ENCODE assay signal across 41 mouse cellular contexts in genomic region chr7:19688611-19689010, GRCm38 (mm10). TPM values are rescaled to one million over a fixed set of nuclear protein-coding genes. Genes with fewer than 3 reads are reported as not detected.
"Had no signal": no experiment of that assay in that cellular context is flagged by ENCODE, and none has a peak within 500 bp of the region (broad histone marks: within the 10 kb centered on the region; RNA-seq: fewer than 3 reads in every experiment).

No protein-coding gene starts in this region.

- ATAC-seq: hindbrain, embryonic 16.5 days; inflammation-experienced regulatory T-cells, adult 6 months; intestine, embryonic 15.5 days; intestine, postnatal 0 days had no signal

- H3K4me2 ChIP-seq: heart, embryonic 12.5 days; hindbrain, embryonic 12.5 days; hindbrain, embryonic 14.5 days; intestine, embryonic 15.5 days; limb, embryonic 13.5 days; limb, embryonic 15.5 days had no signal

- H3K4me3 ChIP-seq: gastrocnemius, adult 2 months; heart, embryonic 10.5 days; heart, embryonic 12.5 days; hindbrain, embryonic 10.5 days; hindbrain, embryonic 12.5 days; intestine, embryonic 15.5 days; limb, embryonic 13.5 days; limb, embryonic 15.5 days had no signal

- H3K36me3 ChIP-seq: heart, embryonic 10.5 days; heart, embryonic 12.5 days; hindbrain, embryonic 10.5 days; hindbrain, embryonic 12.5 days; intestine, embryonic 15.5 days; limb, embryonic 13.5 days; limb, embryonic 15.5 days had no signal

- DNase-seq: gastrocnemius, adult 2 months; gastrocnemius, postnatal 10 days; gastrocnemius, postnatal 25 days; heart, adult 18-20 months; heart, postnatal 10 days; heart, postnatal 4 days; kidney, adult 18-20 months; kidney, adult 8-10 months; kidney, postnatal 10 days; kidney, postnatal 25 days; kidney, postnatal 4 days; layer of hippocampus, adult 9-11 months; layer of hippocampus, postnatal 36 days; left cerebral cortex, postnatal 4 days had no signal

- H3K27ac ChIP-seq: gastrocnemius, adult 2 months; heart, embryonic 10.5 days; hindbrain, embryonic 10.5 days; hindbrain, embryonic 12.5 days; hindbrain, embryonic 14.5 days; intestine, embryonic 15.5 days; limb, embryonic 13.5 days; limb, embryonic 15.5 days had no signal

- H3K9me3 ChIP-seq: heart, embryonic 10.5 days; heart, embryonic 12.5 days; hindbrain, embryonic 10.5 days; hindbrain, embryonic 12.5 days; intestine, embryonic 15.5 days; limb, embryonic 13.5 days; limb, embryonic 15.5 days had no signal

- H3K9ac ChIP-seq: heart, embryonic 12.5 days; hindbrain, embryonic 12.5 days; hindbrain, embryonic 14.5 days; intestine, embryonic 15.5 days; limb, embryonic 13.5 days; limb, embryonic 15.5 days had no signal

- H3K27me3 ChIP-seq: heart, embryonic 12.5 days; hindbrain, embryonic 12.5 days; intestine, embryonic 15.5 days; limb, embryonic 13.5 days; limb, embryonic 15.5 days had no signal

RNA-seq across cellular contexts. Expression of gene Apoc4, which starts 7.3 kb away (rescaled TPM):
- total RNA-seq: gastrocnemius, adult 2 months; gastrocnemius, postnatal 25 days; granulocyte monocyte progenitor cell, adult 5-6 weeks; heart, adult 18-20 months; heart, adult 8-10 months; heart, postnatal 10 days; heart, postnatal 25 days; heart, postnatal 4 days; layer of hippocampus, adult 18-20 months; layer of hippocampus, postnatal 14 days; layer of hippocampus, postnatal 36 days; left cerebral cortex, adult 18-20 months; left cerebral cortex, postnatal 10 days; left cerebral cortex, postnatal 25 days; left cerebral cortex, postnatal 4 days had no signal
- polyA plus RNA-seq: frontal cortex, adult 2 months; hindbrain, embryonic 10.5 days; hindbrain, embryonic 12.5 days; hindbrain, embryonic 14.5 days; hindbrain, embryonic 16.5 days; limb, embryonic 11.5 days; limb, embryonic 13.5 days had no signal

RNA-seq across cellular contexts. Expression of gene Gm44805, which starts 7.4 kb away (rescaled TPM):
- total RNA-seq: gastrocnemius, adult 2 months; gastrocnemius, postnatal 10 days; gastrocnemius, postnatal 25 days; gastrocnemius, postnatal 4 days; granulocyte monocyte progenitor cell, adult 5-6 weeks; heart, adult 18-20 months; heart, adult 8-10 months; heart, postnatal 10 days; heart, postnatal 25 days; heart, postnatal 4 days; layer of hippocampus, adult 18-20 months; layer of hippocampus, adult 8-10 months; layer of hippocampus, postnatal 14 days; layer of hippocampus, postnatal 36 days; left cerebral cortex, adult 18-20 months; left cerebral cortex, adult 8-10 months; left cerebral cortex, postnatal 10 days; left cerebral cortex, postnatal 25 days; left cerebral cortex, postnatal 4 days had no signal
- polyA plus RNA-seq: frontal cortex, adult 2 months; heart, embryonic 10.5 days; heart, embryonic 12.5 days; heart, embryonic 14.5 days; hindbrain, embryonic 10.5 days; hindbrain, embryonic 12.5 days; hindbrain, embryonic 14.5 days; hindbrain, embryonic 16.5 days; inflammation-experienced regulatory T-cells, adult 6 months; kidney, embryonic 14.5 days; kidney, embryonic 16.5 days; limb, embryonic 11.5 days; limb, embryonic 13.5 days; limb, embryonic 15.5 days had no signal

RNA-seq across cellular contexts. Expression of gene Apoc2, which starts 10.9 kb away (rescaled TPM):
- total RNA-seq: gastrocnemius, adult 2 months; gastrocnemius, postnatal 25 days; heart, postnatal 25 days; layer of hippocampus, adult 18-20 months; layer of hippocampus, postnatal 14 days; layer of hippocampus, postnatal 36 days; left cerebral cortex, adult 18-20 months; left cerebral cortex, adult 8-10 months; left cerebral cortex, postnatal 10 days; left cerebral cortex, postnatal 25 days; left cerebral cortex, postnatal 4 days had no signal
- polyA plus RNA-seq: frontal cortex, adult 2 months; hindbrain, embryonic 12.5 days; hindbrain, embryonic 14.5 days; hindbrain, embryonic 16.5 days; inflammation-experienced regulatory T-cells, adult 6 months had no signal
